Mouse (Mus musculus) adrenal gland, adult (tissue): ENCODE measurements around the gene Rasa3.
A peak's percentile ranks its signal among the peaks of the same experiment; 100 is the strongest.

Experiments
- DNase-seq, 2 experiments: peaks; one replicate each; pipeline ENCODE4 v3.0.0; 2022 to 2023; ENCODE audit warnings: low spot score in 1 of 2; ENCODE audit not compliant: inconsistent age in 2 of 2

Rasa3 gene

GRCm38 (mm10) chr8:13677413-13677883 lies at the start of gene Rasa3:
TSS of gene Rasa3 (minus strand) at chr8:13677603.
- DNase-seq: peak; percentile 97 to 98

DNA sequence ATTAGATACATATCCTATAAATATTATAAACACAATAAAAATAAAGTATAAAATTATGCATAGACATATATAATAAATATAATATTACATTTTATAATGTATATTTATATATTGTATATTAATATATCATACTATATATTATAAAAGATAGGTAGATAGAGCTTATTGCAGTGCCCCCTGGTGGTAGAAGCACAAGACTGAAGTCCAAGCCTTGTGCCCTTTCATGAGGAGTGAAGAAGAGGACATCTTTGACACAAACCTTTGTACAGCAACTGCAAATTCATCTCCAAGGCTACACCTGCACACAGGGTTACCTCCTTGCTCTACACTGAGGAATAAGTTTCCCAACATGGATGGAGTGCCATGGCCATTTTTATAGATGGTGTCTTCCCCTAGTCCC lies 48.3 kb upstream of the Rasa3 start:
- peak; percentile 23 to 75 for DNase-seq

GRCm38 (mm10) chr8:13718980-13719379 lies 41.6 kb upstream of the Rasa3 start:
- DNase-seq: no peak

GRCm38 (mm10) chr8:13708514-13708913 lies 31.1 kb upstream of the Rasa3 start:
- DNase-seq: no peak

- no peak for DNase-seq
Measured at GRCm38 (mm10) chr8:13706918-13707317, 29.5 kb upstream of the Rasa3 start.

DNA sequence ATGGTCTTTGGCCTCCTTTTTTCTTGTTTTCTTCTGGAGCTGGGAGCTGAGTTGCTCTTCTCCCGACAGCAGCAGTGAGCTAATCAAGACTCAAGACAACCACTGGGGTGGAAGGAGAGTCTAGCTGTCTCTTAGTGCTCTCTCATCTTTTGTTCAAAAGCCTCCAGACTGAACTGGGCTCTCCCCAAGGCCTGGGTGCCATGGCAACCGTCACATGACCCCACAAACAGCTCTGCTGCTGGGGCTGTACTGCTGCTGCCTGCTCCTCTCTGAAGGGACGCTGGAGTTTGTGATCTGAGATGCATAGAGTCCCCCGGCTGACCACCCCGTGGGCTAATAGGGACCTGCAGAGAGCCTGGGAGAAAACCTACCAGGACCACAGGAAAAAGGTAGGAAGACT lies 28.3 kb upstream of the Rasa3 start, which contains the start of gene Cfap97d2:
Gene Cfap97d2 (plus strand): TSS at position 222 of the 400 bp plus-strand sequence.
- peak; percentile 56 to 77 for DNase-seq

DNA sequence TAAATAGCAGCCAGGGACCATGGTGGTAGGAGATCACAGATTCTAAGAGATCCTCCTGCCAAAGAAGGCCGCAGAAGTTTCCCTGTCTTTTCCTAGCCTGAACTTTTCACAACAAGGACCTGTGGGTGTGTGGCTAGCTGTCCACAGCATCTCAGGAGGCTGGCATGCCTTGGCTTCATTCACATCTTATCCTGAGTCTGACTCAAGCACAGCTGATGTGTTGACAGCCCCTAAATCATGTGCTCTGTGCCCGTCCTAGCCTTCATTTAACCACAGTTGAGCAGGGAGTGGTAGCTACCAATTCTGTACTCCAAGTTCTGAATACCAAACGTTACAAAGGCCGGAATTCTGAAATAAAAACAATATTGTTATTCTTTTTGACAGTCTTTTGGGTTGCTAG lies 26.9 kb upstream of the Rasa3 start:
- DNase-seq: no peak

DNA sequence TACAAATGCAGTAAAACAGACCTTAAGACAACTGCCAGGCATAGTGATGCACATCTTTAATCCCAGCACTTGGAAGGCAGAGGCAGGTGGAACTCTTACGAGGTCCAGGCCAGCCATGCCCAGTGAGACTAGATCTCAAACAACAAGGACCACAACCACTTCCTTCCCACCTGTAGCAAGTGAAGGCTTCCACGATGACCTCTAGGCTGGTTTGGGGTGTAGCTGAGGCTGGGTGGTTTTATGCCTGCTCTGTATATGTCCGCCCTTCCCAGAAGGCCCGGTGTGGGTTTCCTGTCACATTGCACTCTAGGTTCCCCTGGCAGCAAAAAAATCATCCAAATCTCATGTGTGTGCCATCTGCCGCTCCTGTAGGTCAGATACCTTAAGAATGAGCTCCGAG lies 26.4 kb upstream of the Rasa3 start:
- DNase-seq: no peak

GRCm38 (mm10) chr8:13702755-13703154 lies 25.4 kb upstream of the Rasa3 start:
- DNase-seq: no peak

GRCm38 (mm10) chr8:13699323-13699949 lies 22.0 kb upstream of the Rasa3 start:
- no peak for DNase-seq

DNA sequence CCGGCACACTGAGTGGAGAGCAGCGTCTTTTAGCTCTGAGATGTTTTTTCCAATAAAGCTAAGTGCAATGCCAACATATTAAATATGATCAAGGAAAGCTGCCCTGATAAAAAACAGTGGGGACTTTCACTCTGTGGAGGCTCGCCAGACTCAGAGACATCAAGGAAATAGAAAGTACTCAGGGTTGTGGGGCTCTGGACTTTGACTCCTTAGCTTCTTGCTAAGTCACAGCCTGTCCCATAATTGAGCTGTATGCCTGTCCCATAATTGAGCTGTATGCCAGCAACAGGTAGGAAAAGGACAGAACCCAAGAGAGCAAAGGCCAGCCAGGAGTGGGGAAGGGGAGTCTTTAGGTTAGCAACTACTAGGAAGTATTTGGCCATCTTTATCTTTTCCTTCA lies 20.9 kb upstream of the Rasa3 start:
- DNase-seq: no peak

DNA sequence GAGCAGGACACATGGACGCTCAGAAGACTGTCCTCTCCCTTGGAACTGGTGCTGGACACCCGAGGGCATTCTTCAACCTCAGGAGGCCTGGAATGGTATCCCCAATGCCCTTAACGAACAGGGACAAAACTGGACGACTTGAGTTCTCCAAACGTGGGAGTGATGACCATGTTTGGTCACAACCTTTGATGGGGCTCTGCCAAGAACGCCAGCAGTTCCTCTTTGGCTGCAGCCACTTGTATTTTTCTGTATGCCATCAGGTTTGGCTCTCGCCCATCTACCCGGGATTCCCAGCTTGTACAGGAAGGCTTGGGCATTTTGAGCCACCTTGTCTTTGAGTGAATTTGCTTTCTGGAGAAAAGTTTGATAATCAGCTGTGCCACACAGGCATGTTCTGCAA lies 20.3 kb upstream of the Rasa3 start:
- no peak for DNase-seq

DNA sequence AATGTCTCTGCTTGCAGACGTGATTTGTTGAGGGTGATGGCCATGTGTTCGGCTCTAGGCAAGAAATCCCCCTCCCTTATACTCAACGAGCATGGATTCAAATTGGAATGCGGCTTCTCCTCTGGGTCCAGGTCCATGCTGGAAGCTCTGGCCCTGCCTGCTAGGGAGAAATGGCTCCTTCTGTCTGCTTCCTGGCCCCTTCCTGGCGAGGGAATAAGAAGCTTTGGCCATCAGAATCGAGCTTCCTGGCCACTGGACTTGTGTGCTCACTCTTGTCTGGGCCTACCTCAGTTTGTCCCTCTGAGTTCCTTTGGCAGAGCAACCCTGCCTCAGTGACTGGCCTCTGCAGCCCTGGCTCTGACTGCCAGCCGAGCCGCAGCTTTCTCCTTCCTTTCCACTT lies 19.8 kb upstream of the Rasa3 start:
- DNase-seq: no peak

- peak in 1 of 2 experiments; percentile 53 for DNase-seq
Measured at GRCm38 (mm10) chr8:13696157-13696556, 18.8 kb upstream of the Rasa3 start.

GRCm38 (mm10) chr8:13695203-13695867 lies 17.9 kb upstream of the Rasa3 start:
- DNase-seq: no peak

GRCm38 (mm10) chr8:13694735-13695134 lies 17.3 kb upstream of the Rasa3 start:
- DNase-seq: no peak

GRCm38 (mm10) chr8:13692302-13693066 lies 15.1 kb upstream of the Rasa3 start:
- DNase-seq: no peak

- no peak for DNase-seq
Measured at GRCm38 (mm10) chr8:13689331-13689730, 11.9 kb upstream of the Rasa3 start.

- peak; percentile 33 to 81 for DNase-seq
Measured at GRCm38 (mm10) chr8:13688461-13688860, 11.1 kb upstream of the Rasa3 start.

GRCm38 (mm10) chr8:13687941-13688340 lies 10.5 kb upstream of the Rasa3 start:
- DNase-seq: peak in 1 of 2 experiments; percentile 45

DNA sequence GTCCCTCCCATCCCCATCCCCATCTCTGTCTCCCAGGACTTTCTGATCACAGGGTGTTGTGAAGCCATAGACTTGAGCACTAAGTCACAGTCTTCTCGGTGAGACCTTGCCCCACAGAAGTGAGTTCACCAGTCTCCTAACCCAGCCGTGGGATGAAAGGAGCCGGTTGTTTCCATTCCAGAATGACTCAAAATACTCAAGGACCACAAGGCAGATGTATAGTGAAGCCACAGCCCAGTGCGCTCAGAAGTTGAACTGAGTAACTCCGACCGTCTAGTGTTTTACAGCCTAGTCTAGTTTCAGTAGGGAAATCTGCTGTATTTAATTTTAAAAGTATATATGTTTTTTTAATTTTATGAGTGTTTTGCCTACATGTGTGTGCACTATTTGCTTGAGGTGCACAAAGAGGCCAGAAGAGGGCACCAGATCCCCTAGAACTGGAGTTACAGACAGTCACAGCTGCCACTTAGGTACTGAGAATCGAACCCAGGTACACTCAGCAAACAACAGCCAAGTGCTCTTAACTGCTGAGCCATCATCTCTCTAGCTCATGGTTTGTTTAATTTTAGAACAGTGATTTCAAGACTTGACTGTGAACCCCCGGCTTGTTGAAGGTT lies 9.8 kb upstream of the Rasa3 start:
- peak in 1 of 2 experiments; percentile 60 for DNase-seq
